Mouse (Mus musculus): ENCODE data around the gene Ssmem1. TPM values are rescaled to one million over a fixed set of nuclear protein-coding genes. Genes with fewer than 3 reads are reported as not detected.
A peak's percentile ranks its signal among the peaks of the same experiment; 100 is the strongest.

Gene Ssmem1
- polyA plus RNA-seq, 1 experiment from 2014 or later, result not detected

DNA sequence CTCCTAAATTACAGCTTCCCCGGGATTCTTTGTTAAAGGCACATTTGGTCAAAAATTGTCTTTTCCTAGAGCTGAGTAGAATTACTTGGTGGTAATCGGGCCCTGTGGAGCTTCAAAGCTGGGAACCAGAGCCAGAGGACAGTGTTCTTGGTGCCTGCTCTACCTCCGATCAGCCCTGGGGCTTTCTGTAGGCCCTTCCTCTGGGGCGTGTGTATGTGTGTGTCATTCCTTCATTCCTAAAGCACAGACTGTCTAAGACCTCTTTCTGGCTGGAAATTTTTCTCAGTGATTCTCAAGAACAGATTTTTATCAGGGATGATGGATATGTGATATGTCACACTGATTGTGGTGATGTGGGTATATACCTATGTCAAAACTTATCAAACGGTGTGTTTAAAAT lies 29.2 kb downstream of the Ssmem1 start:
- peak overlapping the region; percentile 88 for H3K27ac ChIP-seq (ENCODE audit: low read depth)
- no peak overlapping the region for H3K4me3 ChIP-seq (ENCODE audit: low read depth, low read length)
- no peak overlapping the region for H3K9ac ChIP-seq (ENCODE audit: low read length)
- no peaks in the 10 kb centered on the region for H3K36me3 ChIP-seq (ENCODE audit: control insufficient read depth, insufficient read depth, low read length)
- 0 out of 2 replicates have a peak, but pooled peaks have one; percentile 47 for ATAC-seq (replicated peaks; ENCODE audit: low FRiP score, low TSS enrichment, low read depth)
- H3K9me3 ChIP-seq (ENCODE audit: control insufficient read depth, low read length), result no peaks in the 10 kb centered on the region
- WGBS, result 45% methylated on average over 5 of the region's 5 CpGs
- DNase-seq (ENCODE audit: low spot score), result no peak
- H3K27me3 ChIP-seq (replicated peaks; ENCODE audit: control insufficient read depth, insufficient read depth, low read length), result no peaks in the 10 kb centered on the region
- no peak overlapping the region for H3K4me2 ChIP-seq (ENCODE audit: low read length)
- H3K4me1 ChIP-seq (replicated peaks; ENCODE audit: control insufficient read depth, insufficient read depth, low read length), result peaks cover 31% of the 10 kb centered on the region

DNA sequence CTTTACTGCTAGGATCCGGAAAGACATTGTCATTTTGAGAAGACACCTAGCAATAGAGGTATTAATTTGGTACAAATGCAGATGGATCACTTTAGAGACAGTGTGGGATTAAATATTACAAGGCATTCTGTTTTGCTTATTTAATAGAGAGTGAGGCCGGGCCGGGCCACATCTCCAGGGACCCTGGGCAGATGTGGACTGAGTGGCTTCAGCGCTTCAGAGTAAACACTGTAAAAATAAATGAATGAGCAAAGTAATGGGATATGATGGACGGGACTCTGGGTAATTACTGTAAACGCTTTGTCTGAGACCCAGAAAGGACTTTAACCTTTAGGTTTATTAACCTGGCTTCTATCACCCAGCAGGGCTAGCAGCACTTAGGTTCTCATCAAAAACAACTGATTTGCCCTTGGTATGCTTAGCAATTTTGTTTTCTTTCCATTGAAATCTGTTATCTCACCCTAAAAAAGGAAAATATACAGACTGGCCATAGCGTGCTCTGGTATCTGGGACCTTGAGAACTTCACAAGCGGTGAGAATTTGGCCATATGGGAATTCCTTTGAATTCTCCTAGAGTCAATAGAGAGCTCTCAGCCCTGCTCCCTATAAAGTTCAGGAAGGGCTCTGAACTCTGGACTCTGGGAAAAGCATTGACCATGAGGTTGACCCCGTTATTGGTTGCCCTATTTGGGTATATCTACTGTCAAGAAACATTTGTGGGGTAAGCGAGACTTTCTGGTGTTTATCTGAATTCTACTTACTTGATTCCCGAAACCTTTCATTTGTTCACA lies 31.6 kb downstream of the Ssmem1 start, which contains the start of gene Cpa2:
TSS of gene Cpa2 (plus strand) at position 574 of the 791 bp plus-strand sequence.
- Histone ChIP-seq H3K4me2 (ENCODE audit: low read length) (no peak within 1 kb of the TSS), H3K9ac (ENCODE audit: low read length) (no peak within 1 kb of the TSS), H3K4me3 (ENCODE audit: low read depth, low read length) (no peak within 1 kb of the TSS), H3K36me3 (ENCODE audit: control insufficient read depth, insufficient read depth, low read length) (no peaks in the 10 kb centered on the region), H3K4me1 (replicated peaks; ENCODE audit: control insufficient read depth, insufficient read depth, low read length) (peaks cover 35% of the 10 kb centered on the region), H3K9me3 (ENCODE audit: control insufficient read depth, low read length) (no peaks in the 10 kb centered on the region), H3K27me3 (replicated peaks; ENCODE audit: control insufficient read depth, insufficient read depth, low read length) (no peaks in the 10 kb centered on the region), H3K27ac (ENCODE audit: low read depth) (peak within 1 kb of the TSS; percentile 27; the same call in 1 of the 2 replicates)
- DNase-seq (ENCODE audit: low spot score) (no peak), ATAC-seq (replicated peaks; ENCODE audit: low FRiP score, low TSS enrichment, low read depth) (no peak)
- WGBS, result 48% methylated on average over 11 of the region's 11 CpGs

DNA sequence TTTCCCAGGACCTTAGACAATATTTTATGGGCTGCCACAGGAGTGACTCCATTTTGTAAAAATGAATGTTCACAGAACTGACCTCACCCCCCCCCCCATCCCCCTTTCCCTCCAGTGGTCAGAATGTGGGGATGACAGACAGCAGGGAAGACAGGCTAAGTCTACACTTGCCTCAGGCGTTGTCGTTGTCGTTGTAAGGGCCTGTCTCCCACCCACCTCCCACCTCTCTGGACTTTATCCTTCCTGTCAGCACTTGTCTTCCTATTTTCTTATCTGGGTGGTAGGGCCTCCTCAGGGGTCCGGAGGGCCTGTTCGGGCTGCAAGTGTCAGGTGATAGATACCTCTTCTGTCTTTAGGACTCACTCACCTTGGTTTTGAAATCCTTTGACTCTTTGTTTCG lies 32.6 kb downstream of the Ssmem1 start:
- no peak overlapping the region for H3K4me2 ChIP-seq (ENCODE audit: low read length)

DNA sequence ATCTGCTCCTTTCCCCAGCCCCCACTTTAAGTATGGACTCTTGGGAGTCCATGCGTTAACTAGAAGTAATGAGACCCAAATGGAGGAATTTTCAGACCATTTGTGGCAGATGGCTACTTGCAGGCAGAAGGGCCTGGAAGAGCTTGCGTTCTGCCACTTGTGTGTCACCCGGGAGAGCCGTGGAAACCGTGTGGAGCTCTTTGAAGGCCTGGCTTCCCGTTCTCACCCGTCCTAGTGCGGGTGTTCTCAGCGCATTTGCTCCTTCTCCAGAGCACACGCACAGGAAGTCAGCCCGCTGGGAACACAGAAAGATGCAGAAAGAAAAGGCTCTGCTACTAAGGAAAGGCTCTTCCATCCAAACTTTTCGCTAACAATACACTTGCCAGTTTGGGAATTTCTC lies 33.4 kb downstream of the Ssmem1 start:
- Histone ChIP-seq H3K27me3 (replicated peaks; ENCODE audit: control insufficient read depth, insufficient read depth, low read length) (no peaks in the 10 kb centered on the region), H3K36me3 (ENCODE audit: control insufficient read depth, insufficient read depth, low read length) (no peaks in the 10 kb centered on the region), H3K4me1 (replicated peaks; ENCODE audit: control insufficient read depth, insufficient read depth, low read length) (peaks cover 42% of the 10 kb centered on the region), H3K27ac (ENCODE audit: low read depth) (no peak overlapping the region; the same call in 1 of the 2 replicates), H3K4me2 (ENCODE audit: low read length) (no peak overlapping the region), H3K9me3 (ENCODE audit: control insufficient read depth, low read length) (no peaks in the 10 kb centered on the region), H3K9ac (ENCODE audit: low read length) (no peak overlapping the region), H3K4me3 (ENCODE audit: low read depth, low read length) (no peak overlapping the region)
- ATAC-seq (replicated peaks; ENCODE audit: low FRiP score, low TSS enrichment, low read depth), result no peak
- DNase-seq (ENCODE audit: low spot score), result no peak
- WGBS, result 51% methylated on average over 12 of the region's 12 CpGs

More for the DNA sequence above, 32.6 kb downstream of the Ssmem1 start:
- Histone ChIP-seq H3K4me1 (replicated peaks; ENCODE audit: control insufficient read depth, insufficient read depth, low read length) (peaks cover 43% of the 10 kb centered on the region), H3K27ac (ENCODE audit: low read depth) (no peak overlapping the region), H3K36me3 (ENCODE audit: control insufficient read depth, insufficient read depth, low read length) (no peaks in the 10 kb centered on the region), H3K9ac (ENCODE audit: low read length) (no peak overlapping the region), H3K4me3 (ENCODE audit: low read depth, low read length) (no peak overlapping the region), H3K9me3 (ENCODE audit: control insufficient read depth, low read length) (no peaks in the 10 kb centered on the region), H3K27me3 (replicated peaks; ENCODE audit: control insufficient read depth, insufficient read depth, low read length) (no peaks in the 10 kb centered on the region)
- ATAC-seq (replicated peaks; ENCODE audit: low FRiP score, low TSS enrichment, low read depth), result no peak
- WGBS, result 63% methylated on average over 6 of the region's 6 CpGs
- DNase-seq (ENCODE audit: low spot score), result no peak

DNA sequence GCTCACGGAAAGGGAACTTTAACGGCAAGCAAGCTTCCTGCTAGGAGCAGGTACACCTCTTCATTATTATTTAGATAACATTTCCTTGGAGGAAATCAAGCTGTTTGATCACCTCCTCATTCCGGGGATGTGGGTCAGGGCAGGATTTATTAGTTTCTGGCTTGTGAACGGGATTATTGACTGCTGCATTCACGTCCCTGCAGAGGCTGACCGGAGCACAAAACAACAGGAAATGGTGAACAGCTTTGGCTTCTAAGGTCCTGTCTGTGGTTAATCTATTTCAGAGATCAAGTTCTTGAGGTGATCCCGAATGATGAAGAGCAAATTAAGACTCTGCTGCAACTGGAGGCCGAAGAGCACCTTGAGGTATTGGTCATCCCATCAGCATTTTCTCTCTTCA lies 34.2 kb downstream of the Ssmem1 start:
- H3K4me3 ChIP-seq (ENCODE audit: low read depth, low read length), result no peak overlapping the region
- WGBS, result 28% methylated on average over 8 of the region's 8 CpGs
- no peak overlapping the region for H3K27ac ChIP-seq (ENCODE audit: low read depth)
- no peaks in the 10 kb centered on the region for H3K27me3 ChIP-seq (replicated peaks; ENCODE audit: control insufficient read depth, insufficient read depth, low read length)
- ATAC-seq (replicated peaks; ENCODE audit: low FRiP score, low TSS enrichment, low read depth), result no peak
- H3K9me3 ChIP-seq (ENCODE audit: control insufficient read depth, low read length), result no peaks in the 10 kb centered on the region
- H3K4me1 ChIP-seq (replicated peaks; ENCODE audit: control insufficient read depth, insufficient read depth, low read length), result peaks cover 34% of the 10 kb centered on the region
- H3K36me3 ChIP-seq (ENCODE audit: control insufficient read depth, insufficient read depth, low read length), result no peaks in the 10 kb centered on the region
- no peak overlapping the region for H3K9ac ChIP-seq (ENCODE audit: low read length)
- DNase-seq (ENCODE audit: low spot score), result no peak
- no peak overlapping the region for H3K4me2 ChIP-seq (ENCODE audit: low read length)

DNA sequence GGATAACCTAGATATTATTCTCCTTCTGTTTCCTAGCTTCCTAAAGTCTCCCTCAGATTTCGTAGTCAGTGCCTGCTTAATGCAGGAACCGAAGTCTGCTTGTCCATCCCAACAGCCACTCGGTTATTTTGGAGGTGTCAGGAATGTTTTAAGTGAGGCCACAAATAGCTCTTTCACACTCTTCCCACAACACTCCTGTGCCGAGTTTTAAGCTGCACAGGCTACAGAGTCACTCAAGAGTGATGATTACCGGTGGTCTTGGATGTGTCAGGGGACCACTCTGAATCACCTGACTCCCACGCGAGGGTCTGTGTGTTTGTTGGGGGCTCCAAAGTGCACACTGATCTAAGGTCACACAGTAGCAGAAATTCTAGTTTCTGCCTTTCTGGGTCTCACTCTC lies 36.0 kb downstream of the Ssmem1 start:
- Histone ChIP-seq H3K9me3 (ENCODE audit: control insufficient read depth, low read length) (no peaks in the 10 kb centered on the region), H3K36me3 (ENCODE audit: control insufficient read depth, insufficient read depth, low read length) (no peaks in the 10 kb centered on the region), H3K9ac (ENCODE audit: low read length) (no peak overlapping the region), H3K27ac (ENCODE audit: low read depth) (no peak overlapping the region), H3K4me1 (replicated peaks; ENCODE audit: control insufficient read depth, insufficient read depth, low read length) (peaks cover 39% of the 10 kb centered on the region), H3K4me2 (ENCODE audit: low read length) (no peak overlapping the region), H3K27me3 (replicated peaks; ENCODE audit: control insufficient read depth, insufficient read depth, low read length) (no peaks in the 10 kb centered on the region), H3K4me3 (ENCODE audit: low read depth, low read length) (no peak overlapping the region)
- 78% methylated on average over 7 of the region's 7 CpGs for WGBS
- no peak for ATAC-seq (replicated peaks; ENCODE audit: low FRiP score, low TSS enrichment, low read depth)
- no peak for DNase-seq (ENCODE audit: low spot score)

DNA sequence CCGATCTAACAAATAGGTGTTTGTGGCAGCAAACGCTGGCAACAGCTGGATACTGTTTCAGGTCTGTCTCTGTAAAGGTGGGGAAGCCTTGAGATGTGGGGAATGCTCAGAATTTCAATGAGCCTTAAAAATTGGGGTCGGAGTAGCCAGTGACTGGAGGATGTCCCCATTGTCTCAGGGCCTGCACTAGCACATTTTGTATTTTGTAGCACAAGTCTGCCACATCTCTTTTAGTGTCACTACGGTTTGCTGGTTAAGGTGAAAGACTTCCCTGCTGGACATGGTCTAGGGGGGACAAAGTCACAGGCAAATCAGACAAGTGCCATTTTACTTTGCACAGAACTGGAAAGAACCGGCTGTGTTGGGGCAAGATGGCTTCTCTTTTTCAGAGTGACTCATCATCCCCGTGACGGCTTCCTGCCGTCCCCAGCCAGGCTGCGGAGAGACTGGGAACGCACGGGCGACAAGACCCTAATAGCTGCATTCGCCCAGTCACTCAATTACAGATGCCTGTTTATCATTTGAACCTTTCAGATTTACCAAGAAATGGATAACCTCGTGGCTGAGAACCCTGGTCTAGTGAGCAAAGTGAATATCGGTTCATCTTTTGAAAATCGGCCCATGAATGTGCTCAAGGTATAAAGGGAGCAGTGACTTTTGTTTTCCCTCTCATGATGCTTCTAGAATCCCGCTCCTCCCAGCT lies 37.1 kb downstream of the Ssmem1 start:
- peak; percentile 48; the same call in 1 of the 2 replicates for ATAC-seq (replicated peaks; ENCODE audit: low FRiP score, low TSS enrichment, low read depth)
- peak overlapping the region; percentile 32 for H3K9ac ChIP-seq (ENCODE audit: low read length)
- peak overlapping the region; percentile 14 for H3K4me3 ChIP-seq (ENCODE audit: low read depth, low read length)
- 16% methylated on average over 17 of the region's 17 CpGs for WGBS
- peak overlapping the region; percentile 54 for H3K4me2 ChIP-seq (ENCODE audit: low read length)
- peak; percentile 76 for DNase-seq (ENCODE audit: low spot score)
- no peaks in the 10 kb centered on the region for H3K27me3 ChIP-seq (replicated peaks; ENCODE audit: control insufficient read depth, insufficient read depth, low read length)
- peaks cover 35% of the 10 kb centered on the region for H3K4me1 ChIP-seq (replicated peaks; ENCODE audit: control insufficient read depth, insufficient read depth, low read length)
- H3K27ac ChIP-seq (ENCODE audit: low read depth), result peak overlapping the region; percentile 87
- H3K36me3 ChIP-seq (ENCODE audit: control insufficient read depth, insufficient read depth, low read length), result no peaks in the 10 kb centered on the region
- no peaks in the 10 kb centered on the region for H3K9me3 ChIP-seq (ENCODE audit: control insufficient read depth, low read length)

DNA sequence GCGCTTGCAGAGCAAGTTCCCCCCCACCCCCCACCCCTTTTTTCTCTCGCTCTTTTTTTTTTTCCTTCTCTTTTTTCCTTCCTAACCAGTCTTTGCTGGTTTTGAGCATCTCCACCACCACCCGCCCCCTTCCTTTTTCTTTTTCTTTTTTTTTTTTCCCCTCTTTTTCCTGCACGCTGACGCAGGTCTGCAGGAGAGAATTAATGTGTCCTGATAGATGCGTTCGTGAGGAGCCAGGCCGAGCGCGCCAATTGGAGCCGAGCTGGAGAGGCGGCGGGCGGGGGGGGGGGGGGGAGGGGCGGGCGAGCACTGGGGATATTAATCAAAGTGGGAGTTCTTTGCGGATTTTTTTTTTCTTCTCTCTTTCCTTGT lies 37.6 kb downstream of the Ssmem1 start:
- H3K9ac ChIP-seq (ENCODE audit: low read length), result peak overlapping the region; percentile 32
- H3K4me3 ChIP-seq (ENCODE audit: low read depth, low read length), result peak overlapping the region; percentile 14
- DNase-seq (ENCODE audit: low spot score) (peak; percentile 64), ATAC-seq (replicated peaks; ENCODE audit: low FRiP score, low TSS enrichment, low read depth) (0 out of 2 replicates have a peak, but pooled peaks have one; percentile 52)
- peak overlapping the region; percentile 87 for H3K27ac ChIP-seq (ENCODE audit: low read depth)
- H3K4me2 ChIP-seq (ENCODE audit: low read length), result peak overlapping the region; percentile 54
- H3K27me3 ChIP-seq (replicated peaks; ENCODE audit: control insufficient read depth, insufficient read depth, low read length), result no peaks in the 10 kb centered on the region
- no peaks in the 10 kb centered on the region for H3K36me3 ChIP-seq (ENCODE audit: control insufficient read depth, insufficient read depth, low read length)
- peaks cover 40% of the 10 kb centered on the region for H3K4me1 ChIP-seq (replicated peaks; ENCODE audit: control insufficient read depth, insufficient read depth, low read length)
- no peaks in the 10 kb centered on the region for H3K9me3 ChIP-seq (ENCODE audit: control insufficient read depth, low read length)
- WGBS, result under 1% methylated on average over 17 of the region's 17 CpGs
